Mouse (Mus musculus) right cerebral cortex, postnatal 25 days (tissue): ENCODE data around the gene Tnfsf4.

Source experiments
- DNase-seq: peaks from one replicate; pipeline ENCODE4 v3.0.0; 2022

Tnfsf4 gene

GRCm38 (mm10) chr1:161463388-161464085 lies 68.3 kb downstream of the Tnfsf4 start:
- peak; percentile 9 for DNase-seq
